Mouse (Mus musculus) mouse embryonic stem cell (cell line): ENCODE results near the gene Gtpbp3.
"Not testable (repeated sequence)": the region's sequence is repeated elsewhere in the genome, so short reads cannot be mapped to it uniquely, and the experiment has no call there.

ENCODE experiments used
- in situ Hi-C, 2 experiments: fragments of 300-500 bp; cut with MboI; formaldehyde crosslinking; loops; 1 replicate in 1 of 2; 3 replicates in 1 of 2; pipeline ENCODE4 v1.14.3; 2019 to 2020; ENCODE audit warnings: low sequenced_read_pairs in 2 of 2, low pct_unique_long_range_greater_than_20kb in 1 of 2, mixed read lengths in 1 of 2; ENCODE audit not compliant: unreplicated experiment in 1 of 2

Gtpbp3 gene

GRCm38 (mm10) chr8:71525226-71526050 lies 37.5 kb downstream of the Gtpbp3 start, which contains the start of gene Ccdc194:
Ccdc194 (minus strand) TSS chr8:71525711.
- in situ Hi-C loops: no loop called here

- in situ Hi-C loops: no loop called here
Observed at GRCm38 (mm10) chr8:71526272-71526671, 38.4 kb downstream of the Gtpbp3 start.

GRCm38 (mm10) chr8:71527162-71527870 lies 39.4 kb downstream of the Gtpbp3 start:
- in situ Hi-C loops: no loop called here

- in situ Hi-C loops: no loop called here
Observed at GRCm38 (mm10) chr8:71528362-71529073, 40.6 kb downstream of the Gtpbp3 start.

GRCm38 (mm10) chr8:71530735-71531467 lies 43.0 kb downstream of the Gtpbp3 start:
- in situ Hi-C loops: not testable (repeated sequence)

- in situ Hi-C loops: no loop called here
Observed at GRCm38 (mm10) chr8:71534263-71534810, 46.4 kb downstream of the Gtpbp3 start.

- in situ Hi-C loops: no loop called here
Observed at GRCm38 (mm10) chr8:71535663-71536062, 47.8 kb downstream of the Gtpbp3 start.

GRCm38 (mm10) chr8:71537028-71537867 lies 49.3 kb downstream of the Gtpbp3 start, which contains the start of gene Bst2:
Bst2 (minus strand) TSS chr8:71537456.
- in situ Hi-C loops: no loop called here

GRCm38 (mm10) chr8:71542632-71543343 lies 54.9 kb downstream of the Gtpbp3 start, which contains the start of gene Mvb12a:
Mvb12a (plus strand) TSS chr8:71542922.
- in situ Hi-C loops: no loop called here

- in situ Hi-C loops: no loop called here
Observed at GRCm38 (mm10) chr8:71543755-71544154, 55.9 kb downstream of the Gtpbp3 start.

GRCm38 (mm10) chr8:71545053-71545452 lies 57.1 kb downstream of the Gtpbp3 start:
- in situ Hi-C loops: no loop called here

- in situ Hi-C loops: no loop called here
Observed at GRCm38 (mm10) chr8:71547590-71547989, 59.7 kb downstream of the Gtpbp3 start.
